Mouse (Mus musculus): ENCODE measurements around the gene Smyd2. TPM values are rescaled to one million over a fixed set of nuclear protein-coding genes. Genes with fewer than 3 reads are reported as not detected.

The Smyd2 gene
- polyA plus RNA-seq (2017; shearing (Covaris generic)) = 10 to 100 TPM; 18.4 to 24.7 TPM

DNA sequence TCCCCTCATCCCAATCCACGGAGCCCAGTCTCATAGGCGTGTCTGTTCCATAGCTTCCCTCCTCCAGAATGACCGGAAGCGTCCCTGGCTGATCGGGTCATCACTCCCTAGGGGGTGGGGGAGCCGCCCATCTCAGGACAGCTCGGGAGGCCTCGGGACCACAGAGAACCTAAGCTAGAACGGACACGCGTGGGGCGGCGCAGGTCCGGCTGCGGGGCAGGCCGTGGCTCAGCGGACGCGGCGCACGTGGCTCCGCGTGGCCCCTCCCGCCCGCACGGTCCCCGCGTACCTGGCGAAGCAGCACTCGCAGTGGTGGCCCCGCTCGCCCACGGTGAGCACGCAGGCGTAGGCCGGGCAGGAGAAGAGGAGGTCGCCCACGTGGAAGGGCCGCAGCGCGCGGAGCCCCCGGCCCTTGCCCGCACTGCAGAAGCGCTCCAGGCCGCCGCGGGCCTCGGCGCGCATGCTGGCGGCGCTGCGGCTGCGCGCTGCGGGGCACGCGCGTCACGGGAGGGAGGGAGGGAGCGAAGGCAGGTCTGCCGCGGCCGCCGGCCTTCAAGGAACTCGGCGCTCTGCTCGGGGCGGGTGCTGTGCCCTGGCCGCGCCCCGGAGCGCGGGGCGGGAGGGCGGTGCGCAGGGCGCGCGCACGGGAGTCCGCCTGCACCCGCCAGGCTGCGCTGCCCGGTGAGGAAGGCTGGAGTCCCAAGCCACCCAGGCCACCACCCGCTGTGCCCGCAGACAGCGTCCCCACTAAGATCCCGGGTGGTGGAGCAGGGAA lies at the start of gene Smyd2:
Gene Smyd2, minus strand, starts transcription at position 546 of the 775 bp plus-strand sequence.

Other genes starting within 250 kb of the Smyd2 start
- gene Cenpf, start 234.3 kb downstream of the Smyd2 start, polyA plus RNA-seq (2017; shearing (Covaris generic)) = 1 to 10 TPM in 1 of 2 experiments, under 1 TPM in 1; 0.84 to 1.7 TPM
- under 1 TPM; 0.16 to 0.59 TPM for gene Ptpn14, start 194.1 kb downstream of the Smyd2 start, polyA plus RNA-seq (2017; shearing (Covaris generic))
- gene Prox1, start 248.4 kb upstream of the Smyd2 start, polyA plus RNA-seq (2017; shearing (Covaris generic)) = under 1 TPM; 0.30 to 0.62 TPM

Data from inflammation-experienced regulatory T-cells (primary cell).